Mouse (Mus musculus) neural tube, embryonic 13.5 days (tissue): ENCODE results near the gene Elovl3. TPM values are rescaled to one million over a fixed set of nuclear protein-coding genes. Genes with fewer than 3 reads are reported as not detected.

Experiments used
- ATAC-seq: fragments of 200-750 bp; cut with Nextera tagmentation; 2 replicates; pipeline ENCODE4 v1.8.0; 2017; ENCODE audit warnings: low read depth, mild to moderate bottlenecking, moderate TSS enrichment, moderate library complexity
- H3K27ac ChIP-seq: fragments of 300-500 bp; sonication (generic); replicated peaks from 2 replicates; pipeline ENCODE4 v1.5.1; 2015; ENCODE audit warnings: moderate library complexity, mild to moderate bottlenecking, inconsistent platforms
- H3K27me3 ChIP-seq: fragments of 300-500 bp; sonication (generic); 2 replicates; pipeline ENCODE4 v1.6.1; 2015; ENCODE audit warnings: mild to moderate bottlenecking, inconsistent platforms
- H3K36me3 ChIP-seq: fragments of 300-500 bp; sonication (generic); 2 replicates; pipeline ENCODE4 v1.6.1; 2015; ENCODE audit warnings: mild to moderate bottlenecking, inconsistent platforms
- H3K4me1 ChIP-seq: fragments of 300-500 bp; sonication (generic); replicated peaks from 2 replicates; pipeline ENCODE4 v1.6.1; 2015; ENCODE audit warnings: inconsistent platforms
- H3K4me2 ChIP-seq: fragments of 300-500 bp; sonication (generic); 2 replicates; pipeline ENCODE4 v1.6.1; 2015; ENCODE audit warnings: inconsistent platforms, mild to moderate bottlenecking, moderate library complexity
- H3K4me3 ChIP-seq: fragments of 300-500 bp; sonication (generic); 2 replicates; pipeline ENCODE4 v1.5.1; 2015; ENCODE audit warnings: mild to moderate bottlenecking, inconsistent platforms
- H3K9ac ChIP-seq: fragments of 300-500 bp; sonication (generic); 2 replicates; pipeline ENCODE4 v1.6.1; 2015; ENCODE audit warnings: moderate library complexity, mild to moderate bottlenecking, inconsistent platforms
- H3K9me3 ChIP-seq: fragments of 300-500 bp; sonication (generic); 2 replicates; pipeline ENCODE4 v1.6.1; 2016; ENCODE audit warnings: inconsistent platforms
- WGBS: fragments of 180-500 bp; shearing (Covaris S2); methylation state at CpG from one replicate; pipeline ENCODE4 v1.1.7; 2015; 5-methylcytosine and 5-hydroxymethylcytosine counted together
- polyA plus RNA-seq: library from polyadenylated mRNA; unstranded; fragments of >200 nt; fragmentation: Nextera tagmentation; extraction: Ambion mirVana; gene quantifications from 2 replicates; pipeline ENCODE4 v1.2.1, GENCODE M21; 2015

Elovl3 gene
- not detected in 2 replicates for polyA plus RNA-seq

DNA sequence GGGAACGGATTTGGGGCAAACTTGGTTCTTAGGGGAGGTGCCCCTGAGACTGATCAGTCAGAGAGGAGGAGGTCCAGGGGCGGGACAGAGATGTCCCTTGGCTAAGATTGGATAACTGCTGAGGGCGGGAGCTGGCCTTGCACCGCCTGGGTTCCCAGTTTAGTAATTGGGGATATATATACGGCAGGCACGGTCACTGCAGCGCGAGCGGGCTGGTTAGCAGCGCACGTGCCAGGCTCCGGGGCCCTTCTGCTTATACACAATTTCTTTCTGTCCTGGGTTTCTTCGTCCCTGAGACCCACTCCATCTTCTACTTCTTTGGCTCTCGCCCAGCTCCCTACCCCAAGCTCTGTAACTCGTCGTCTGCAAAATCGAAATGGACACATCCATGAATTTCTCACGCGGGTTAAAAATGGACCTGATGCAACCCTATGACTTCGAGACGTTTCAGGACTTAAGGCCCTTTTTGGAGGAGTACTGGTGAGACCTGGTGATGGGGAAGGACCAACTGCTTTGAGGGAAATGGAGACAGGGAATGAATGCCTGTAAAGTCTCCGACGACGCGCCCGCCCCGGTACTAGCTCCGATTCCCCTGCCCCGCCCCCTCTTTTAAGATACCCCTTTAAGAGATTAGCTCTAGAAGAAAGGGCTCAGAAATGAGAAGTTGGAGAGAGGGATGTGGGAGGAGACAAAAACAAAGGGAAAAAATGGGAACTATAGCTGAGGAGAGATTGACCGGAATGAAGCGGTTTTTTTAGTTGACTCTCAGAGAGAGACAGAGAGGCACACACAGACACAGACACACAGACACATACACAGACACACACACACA is at the start of gene Elovl3:
Gene Elovl3, plus strand, starts transcription at position 204 of the 832 bp plus-strand sequence.
- Histone ChIP-seq H3K27me3 (peaks cover 82% of the 10 kb centered on the region), H3K9ac (no peak within 1 kb of the TSS), H3K9me3 (no peaks in the 10 kb centered on the region), H3K27ac (no peak within 1 kb of the TSS), H3K36me3 (no peaks in the 10 kb centered on the region), H3K4me1 (peaks cover 23% of the 10 kb centered on the region), H3K4me2 (peak within 1 kb of the TSS; percentile 40), H3K4me3 (peak within 1 kb of the TSS; percentile 10)
- 3% methylated on average over 31 of the region's 31 CpGs for WGBS
- ATAC-seq, result no peak

DNA sequence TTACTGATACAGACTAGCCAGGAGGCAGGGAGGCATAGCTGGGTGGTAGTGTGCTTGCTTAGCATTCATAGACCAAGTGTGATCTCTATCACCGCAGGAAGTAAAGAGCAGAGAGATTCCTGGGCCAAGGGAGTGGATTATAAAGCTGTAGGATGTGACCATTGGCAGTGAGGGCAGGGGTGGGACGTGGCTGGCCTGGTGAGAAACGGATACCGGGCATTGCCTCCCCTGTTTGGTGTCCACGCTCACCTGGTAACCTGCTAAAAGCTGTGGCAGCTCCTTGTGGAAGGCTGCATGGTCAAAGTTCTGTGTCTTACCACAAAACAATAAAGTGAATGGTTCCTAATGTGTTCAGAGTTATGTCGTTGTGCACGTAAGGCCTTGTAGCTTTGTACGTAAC is 46.5 kb upstream of the Elovl3 start:
- Histone ChIP-seq H3K4me1 (no peaks in the 10 kb centered on the region), H3K4me3 (no peak overlapping the region), H3K9ac (no peak overlapping the region), H3K4me2 (no peak overlapping the region), H3K27ac (no peak overlapping the region), H3K36me3 (peaks cover 64% of the 10 kb centered on the region), H3K9me3 (no peaks in the 10 kb centered on the region), H3K27me3 (no peaks in the 10 kb centered on the region)
- 95% methylated on average over 8 of the region's 8 CpGs for WGBS
- ATAC-seq, result no peak

DNA sequence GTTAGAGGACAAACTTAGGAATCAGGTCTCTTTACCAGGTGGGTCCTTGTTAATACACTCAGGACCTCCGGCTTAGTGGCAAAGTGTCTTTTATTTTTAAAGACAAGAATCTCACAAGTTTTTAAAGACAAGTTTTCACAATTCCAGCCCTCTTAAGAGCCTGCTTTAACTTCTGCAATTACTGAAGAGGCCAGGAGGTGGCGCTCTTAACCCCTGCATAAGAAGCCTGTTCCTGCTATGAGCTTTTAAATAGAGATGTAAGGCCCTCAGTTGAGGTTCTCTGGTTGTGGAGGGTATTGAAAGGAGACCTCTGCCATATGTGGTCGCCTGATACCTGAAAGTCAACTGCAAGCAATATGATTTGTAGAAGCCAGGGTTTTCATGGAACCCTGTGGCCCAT is 45.4 kb upstream of the Elovl3 start:
- ATAC-seq, result no peak
- Histone ChIP-seq H3K4me3 (no peak overlapping the region), H3K4me2 (no peak overlapping the region), H3K9ac (no peak overlapping the region), H3K36me3 (peaks cover 53% of the 10 kb centered on the region), H3K27ac (no peak overlapping the region), H3K9me3 (no peaks in the 10 kb centered on the region), H3K27me3 (no peaks in the 10 kb centered on the region), H3K4me1 (no peaks in the 10 kb centered on the region)
- 60% methylated on average over 3 of the region's 3 CpGs for WGBS

DNA sequence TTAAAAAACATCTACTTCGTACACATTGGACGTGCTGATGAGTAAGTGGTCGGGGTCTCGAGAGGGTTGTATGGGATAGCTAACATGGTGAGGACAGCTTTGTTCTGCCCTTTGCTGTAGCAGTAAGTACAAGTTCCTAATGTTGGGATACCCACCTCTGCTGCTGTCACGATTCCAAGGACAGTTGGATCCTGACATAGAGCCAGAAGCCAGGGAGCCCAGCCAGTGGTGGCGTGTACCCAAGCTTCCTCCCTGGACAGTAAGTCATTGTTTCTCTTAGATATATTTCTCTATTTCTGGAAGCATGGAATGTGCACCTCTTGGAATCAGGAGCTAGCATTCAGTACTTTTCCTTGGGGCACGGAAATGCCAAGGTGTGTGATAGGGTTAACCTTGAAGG is 43.8 kb upstream of the Elovl3 start:
- 85% methylated on average over 7 of the region's 7 CpGs for WGBS
- no peak overlapping the region for H3K4me3 ChIP-seq
- no peak overlapping the region for H3K9ac ChIP-seq
- H3K36me3 ChIP-seq, result peaks cover 37% of the 10 kb centered on the region
- H3K4me2 ChIP-seq, result no peak overlapping the region
- no peaks in the 10 kb centered on the region for H3K9me3 ChIP-seq
- no peak for ATAC-seq
- H3K27me3 ChIP-seq, result no peaks in the 10 kb centered on the region
- no peak overlapping the region for H3K27ac ChIP-seq
- no peaks in the 10 kb centered on the region for H3K4me1 ChIP-seq

DNA sequence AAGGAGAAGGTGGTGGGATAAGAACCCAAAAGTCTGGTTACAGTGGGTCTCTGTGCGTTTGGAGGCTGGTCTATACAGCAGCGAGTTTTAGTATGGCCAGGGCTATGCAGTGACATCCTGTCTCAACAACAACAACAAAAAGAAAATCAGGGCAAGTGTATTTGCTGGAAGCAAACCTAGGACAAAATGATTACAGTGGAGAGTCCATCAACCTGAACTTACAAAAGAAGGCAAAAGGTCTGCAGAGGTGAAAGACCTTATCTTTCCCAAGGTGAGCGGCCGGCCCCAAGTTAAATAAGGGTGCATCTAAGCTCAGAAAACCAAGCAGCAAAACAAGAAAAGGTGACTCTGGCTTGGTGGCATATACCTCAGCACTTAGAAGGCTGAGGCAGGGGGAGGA is 40.1 kb upstream of the Elovl3 start:
- H3K4me2 ChIP-seq, result no peak overlapping the region
- H3K27ac ChIP-seq, result no peak overlapping the region
- no peak overlapping the region for H3K9ac ChIP-seq
- no peaks in the 10 kb centered on the region for H3K27me3 ChIP-seq
- no peaks in the 10 kb centered on the region for H3K9me3 ChIP-seq
- 89% methylated on average over 4 of the region's 4 CpGs for WGBS
- no peak overlapping the region for H3K4me3 ChIP-seq
- no peak for ATAC-seq
- no peaks in the 10 kb centered on the region for H3K4me1 ChIP-seq
- no peaks in the 10 kb centered on the region for H3K36me3 ChIP-seq

DNA sequence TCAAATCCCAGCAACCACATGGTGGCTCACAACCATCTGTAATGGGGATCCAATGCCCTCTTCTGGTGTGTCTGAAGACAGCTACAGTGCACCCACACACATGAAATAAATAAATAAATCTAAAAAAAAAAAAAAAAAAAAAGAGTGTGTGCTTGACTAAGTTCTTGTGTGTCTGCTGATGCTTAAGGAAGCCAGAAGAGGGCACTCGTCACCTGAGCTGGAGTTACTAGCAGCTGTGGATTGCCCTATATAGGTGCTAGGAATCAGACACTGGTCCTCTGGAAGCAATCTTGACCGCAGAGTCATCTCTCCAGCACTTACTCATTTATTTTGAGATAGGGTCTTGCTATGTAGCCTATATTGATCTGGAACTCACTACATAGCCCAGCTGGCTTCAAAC is 37.6 kb upstream of the Elovl3 start:
- no peak overlapping the region for H3K4me2 ChIP-seq
- H3K9ac ChIP-seq, result no peak overlapping the region
- H3K27ac ChIP-seq, result no peak overlapping the region
- 94% methylated on average over 2 of the region's 2 CpGs for WGBS
- no peaks in the 10 kb centered on the region for H3K27me3 ChIP-seq
- no peaks in the 10 kb centered on the region for H3K9me3 ChIP-seq
- no peak for ATAC-seq
- no peak overlapping the region for H3K4me3 ChIP-seq
- H3K36me3 ChIP-seq, result no peaks in the 10 kb centered on the region
- H3K4me1 ChIP-seq, result no peaks in the 10 kb centered on the region

DNA sequence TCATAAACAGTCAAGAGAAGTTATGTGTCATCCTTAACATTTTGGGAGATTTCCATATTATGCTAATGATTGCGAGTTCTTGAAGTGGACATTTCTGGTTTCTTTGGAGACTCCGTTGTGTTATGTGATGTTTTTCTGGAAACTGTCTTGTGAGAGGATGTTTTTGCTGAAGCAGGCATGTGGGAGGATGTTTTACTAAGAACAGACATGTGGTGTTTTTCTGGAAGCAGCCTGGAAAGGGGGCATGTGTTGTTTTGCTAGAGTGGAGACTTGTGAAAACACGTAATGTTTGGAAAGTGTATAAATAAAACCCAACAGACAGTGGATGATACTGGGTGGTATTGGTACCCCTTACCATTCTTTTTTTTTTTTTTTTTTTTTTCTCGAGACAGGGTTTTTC is 36.4 kb upstream of the Elovl3 start:
- WGBS, result 85% methylated on average over 4 of the region's 4 CpGs
- Histone ChIP-seq H3K36me3 (no peaks in the 10 kb centered on the region), H3K27me3 (no peaks in the 10 kb centered on the region), H3K9me3 (no peaks in the 10 kb centered on the region), H3K27ac (no peak overlapping the region), H3K4me2 (no peak overlapping the region), H3K4me1 (no peaks in the 10 kb centered on the region), H3K9ac (no peak overlapping the region), H3K4me3 (no peak overlapping the region)
- no peak for ATAC-seq

DNA sequence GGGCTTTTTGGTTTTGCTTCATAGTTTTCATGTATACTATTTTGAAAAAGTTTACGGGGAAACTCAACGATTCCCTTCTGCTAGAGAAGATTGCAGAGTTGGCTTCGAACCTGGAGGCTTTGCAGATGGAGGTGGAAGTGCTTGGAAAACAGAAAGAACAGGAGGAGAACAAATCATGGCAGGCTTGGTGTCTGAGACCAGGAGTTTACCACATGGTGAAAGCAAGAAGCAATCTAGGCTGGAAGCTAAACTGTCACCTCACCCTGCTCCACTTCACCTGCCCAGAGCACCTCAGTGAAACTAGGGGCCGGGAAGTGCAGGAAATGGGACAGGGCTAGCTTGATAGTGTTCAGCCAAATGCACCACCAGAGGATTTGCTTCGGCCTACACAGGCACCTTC is 35.3 kb upstream of the Elovl3 start:
- 88% methylated on average over 5 of the region's 5 CpGs for whole genome bisulfite sequencing
- no peak for ATAC-seq
- H3K4me1 ChIP-seq, result no peaks in the 10 kb centered on the region
- no peak overlapping the region for H3K4me2 ChIP-seq
- no peaks in the 10 kb centered on the region for H3K27me3 ChIP-seq
- H3K4me3 ChIP-seq, result no peak overlapping the region
- H3K36me3 ChIP-seq, result no peaks in the 10 kb centered on the region
- H3K9me3 ChIP-seq, result no peaks in the 10 kb centered on the region
- no peak overlapping the region for H3K9ac ChIP-seq
- no peak overlapping the region for H3K27ac ChIP-seq

DNA sequence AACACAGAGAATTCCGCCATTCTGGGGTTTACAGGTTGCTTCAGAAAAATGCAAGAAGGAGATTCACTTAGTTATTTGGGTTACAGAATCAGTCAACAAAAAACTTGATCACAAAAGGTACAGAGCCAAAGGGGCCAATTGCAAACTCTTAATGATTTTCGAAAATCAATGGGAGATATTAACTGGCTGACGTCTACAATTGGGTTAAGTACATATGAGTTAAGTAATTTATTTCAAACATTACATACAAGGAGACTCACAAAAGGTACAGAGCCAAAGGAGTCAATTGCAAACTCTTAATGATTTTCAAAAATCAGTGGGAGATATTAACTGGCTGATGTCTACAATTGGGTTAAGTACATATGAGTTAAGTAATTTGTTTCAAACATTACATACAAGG is 32.1 kb upstream of the Elovl3 start:
- H3K4me1 ChIP-seq, result no peaks in the 10 kb centered on the region
- H3K4me3 ChIP-seq, result no peak overlapping the region
- H3K4me2 ChIP-seq, result no peak overlapping the region
- H3K9me3 ChIP-seq, result no peaks in the 10 kb centered on the region
- 94% methylated on average over 3 of the region's 3 CpGs for WGBS
- no peaks in the 10 kb centered on the region for H3K27me3 ChIP-seq
- H3K27ac ChIP-seq, result no peak overlapping the region
- no peaks in the 10 kb centered on the region for H3K36me3 ChIP-seq
- no peak overlapping the region for H3K9ac ChIP-seq
- no peak for ATAC-seq

DNA sequence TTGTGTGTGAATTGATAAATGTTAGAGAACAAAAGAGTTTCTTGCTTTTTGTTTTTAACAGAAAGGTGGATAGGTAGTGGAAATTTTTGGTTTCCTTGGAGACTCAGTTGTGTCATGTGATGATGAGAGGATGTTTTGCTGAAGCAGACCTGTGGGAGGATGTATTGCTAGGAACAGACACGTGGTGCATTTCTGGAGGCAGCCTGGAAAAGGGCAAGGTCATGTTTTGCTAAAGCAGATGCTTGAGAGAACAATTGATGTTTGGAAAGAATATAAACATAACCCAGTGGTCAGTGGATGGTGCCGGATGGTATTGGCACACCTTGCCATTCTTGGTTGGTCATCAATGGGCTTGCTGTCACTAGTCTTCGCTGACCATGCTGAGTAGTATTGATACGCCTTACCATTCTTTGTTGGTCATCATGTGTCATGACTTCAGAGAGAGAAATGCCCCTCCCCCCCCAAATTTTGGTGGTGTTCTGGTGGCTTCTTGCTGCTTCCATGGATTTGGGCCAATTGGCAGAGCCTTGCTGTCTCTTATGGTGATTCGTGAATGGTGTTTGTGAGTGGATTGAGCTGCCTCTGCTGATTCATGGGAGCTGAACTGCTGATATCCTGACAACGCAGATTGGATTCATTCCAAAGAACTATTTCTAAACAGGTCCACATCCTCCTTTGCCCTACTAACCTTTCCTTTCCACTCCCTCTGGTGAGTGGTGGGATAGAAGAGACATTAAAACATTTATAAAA is 28.1 kb upstream of the Elovl3 start:
- H3K4me2 ChIP-seq, result no peak overlapping the region
- no peak overlapping the region for H3K27ac ChIP-seq
- WGBS, result 84% methylated on average over 6 of the region's 6 CpGs
- no peak overlapping the region for H3K9ac ChIP-seq
- H3K27me3 ChIP-seq, result no peaks in the 10 kb centered on the region
- no peaks in the 10 kb centered on the region for H3K9me3 ChIP-seq
- H3K4me3 ChIP-seq, result no peak overlapping the region
- H3K36me3 ChIP-seq, result no peaks in the 10 kb centered on the region
- H3K4me1 ChIP-seq, result no peaks in the 10 kb centered on the region
- no peak for ATAC-seq

DNA sequence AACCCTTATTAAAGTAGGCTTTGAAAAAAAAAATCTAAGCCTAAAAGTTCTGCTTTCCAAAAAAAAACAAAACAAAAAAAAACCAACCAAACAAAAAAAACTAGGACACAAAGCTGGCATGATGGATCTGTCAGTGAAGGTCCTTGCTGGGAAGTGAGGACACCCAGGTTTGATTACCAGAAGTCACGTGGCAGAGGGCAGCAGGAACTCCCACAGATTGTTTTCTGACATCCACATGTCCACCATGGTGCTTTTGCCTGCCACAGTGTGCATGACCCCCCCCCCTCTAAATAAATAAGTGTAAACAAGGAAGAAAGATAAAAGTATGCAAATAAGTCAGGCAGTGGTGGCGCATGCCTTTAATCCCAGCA is 27.5 kb upstream of the Elovl3 start:
- Histone ChIP-seq H3K9me3 (no peaks in the 10 kb centered on the region), H3K9ac (no peak overlapping the region), H3K27me3 (no peaks in the 10 kb centered on the region), H3K4me1 (no peaks in the 10 kb centered on the region), H3K27ac (no peak overlapping the region), H3K4me2 (no peak overlapping the region), H3K4me3 (no peak overlapping the region), H3K36me3 (no peaks in the 10 kb centered on the region)
- no peak for ATAC-seq
- WGBS, result 87% methylated on average over 2 of the region's 2 CpGs

DNA sequence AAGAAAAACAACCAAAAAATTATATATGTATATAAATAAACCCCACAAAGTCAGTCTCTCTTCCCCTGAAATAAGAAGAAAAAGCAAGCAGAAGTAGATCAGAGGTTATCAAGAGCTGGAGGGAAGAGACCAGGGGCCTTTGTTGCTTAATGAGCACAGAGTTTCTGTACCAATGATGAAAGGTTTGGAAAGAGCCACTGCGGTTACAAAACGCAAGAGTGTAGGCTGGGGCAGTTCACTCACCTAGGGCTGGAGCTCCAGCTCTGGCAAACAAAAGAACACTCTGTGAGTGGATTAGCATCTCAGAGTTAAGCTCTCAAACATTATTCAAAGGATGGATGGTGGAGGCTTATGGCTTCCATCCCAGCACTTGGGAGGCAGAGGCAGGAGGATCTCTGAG is 21.5 kb upstream of the Elovl3 start:
- no peaks in the 10 kb centered on the region for H3K36me3 ChIP-seq
- H3K9me3 ChIP-seq, result no peaks in the 10 kb centered on the region
- WGBS, result 85% methylated on average over 2 of the region's 2 CpGs
- no peak overlapping the region for H3K4me3 ChIP-seq
- no peaks in the 10 kb centered on the region for H3K27me3 ChIP-seq
- no peak overlapping the region for H3K4me2 ChIP-seq
- no peak overlapping the region for H3K9ac ChIP-seq
- no peak for ATAC-seq
- no peak overlapping the region for H3K27ac ChIP-seq
- H3K4me1 ChIP-seq, result no peaks in the 10 kb centered on the region
